Mouse (Mus musculus) midbrain, embryonic 16.5 days (tissue): ENCODE measurements around the gene Mme. TPM values are rescaled to one million over a fixed set of nuclear protein-coding genes. Genes with fewer than 3 reads are reported as not detected.

Source experiments
- ATAC-seq: fragments of 200-750 bp; cut with Nextera tagmentation; 2 replicates; pipeline ENCODE4 v1.8.0; 2017; ENCODE audit warnings: moderate TSS enrichment
- H3K27ac ChIP-seq: fragments of 300-500 bp; sonication (generic); 2 replicates; pipeline ENCODE4 v1.5.1; 2014; ENCODE audit warnings: mild to moderate bottlenecking, low read length, mixed read lengths
- H3K27me3 ChIP-seq: fragments of 300-500 bp; sonication (generic); 2 replicates; pipeline ENCODE4 v1.6.1; 2014; ENCODE audit warnings: low read depth, low read length, mixed read lengths; ENCODE audit not compliant: control insufficient read depth, insufficient read depth
- H3K36me3 ChIP-seq: fragments of 300-500 bp; sonication (generic); 2 replicates; pipeline ENCODE4 v1.6.1; 2014; ENCODE audit warnings: mild to moderate bottlenecking, low read length, moderate library complexity, mixed read lengths; ENCODE audit not compliant: control insufficient read depth, insufficient read depth
- H3K4me1 ChIP-seq: fragments of 300-500 bp; sonication (generic); 2 replicates; pipeline ENCODE4 v1.6.1; 2014; ENCODE audit warnings: mild to moderate bottlenecking, low read length, mixed read lengths; ENCODE audit not compliant: control insufficient read depth, insufficient read depth
- H3K4me2 ChIP-seq: fragments of 300-500 bp; sonication (generic); 2 replicates; pipeline ENCODE4 v1.6.1; 2014; ENCODE audit warnings: mild to moderate bottlenecking, low read length, mixed read lengths
- H3K4me3 ChIP-seq: fragments of 300-500 bp; sonication (generic); 2 replicates; pipeline ENCODE4 v1.5.1; 2014; ENCODE audit warnings: low read depth, mild to moderate bottlenecking, low read length, moderate library complexity, mixed read lengths
- H3K9ac ChIP-seq: fragments of 300-500 bp; sonication (generic); 2 replicates; pipeline ENCODE4 v1.6.1; 2014; ENCODE audit warnings: low read depth, low read length, mixed read lengths
- H3K9me3 ChIP-seq: fragments of 300-500 bp; sonication (generic); replicated peaks from 2 replicates; pipeline ENCODE4 v1.6.1; 2014; ENCODE audit warnings: mild to moderate bottlenecking, low read length, mixed read lengths; ENCODE audit not compliant: control insufficient read depth, poor library complexity, severe bottlenecking
- polyA plus RNA-seq: library from polyadenylated mRNA; unstranded; fragments of >200 nt; fragmentation: Nextera tagmentation; extraction: Ambion mirVana; gene quantifications from 2 replicates; pipeline ENCODE4 v1.2.1, GENCODE M21; 2015

The Mme gene
- polyA plus RNA-seq, 1 experiment from 2014 or later: 2.3 TPM

DNA sequence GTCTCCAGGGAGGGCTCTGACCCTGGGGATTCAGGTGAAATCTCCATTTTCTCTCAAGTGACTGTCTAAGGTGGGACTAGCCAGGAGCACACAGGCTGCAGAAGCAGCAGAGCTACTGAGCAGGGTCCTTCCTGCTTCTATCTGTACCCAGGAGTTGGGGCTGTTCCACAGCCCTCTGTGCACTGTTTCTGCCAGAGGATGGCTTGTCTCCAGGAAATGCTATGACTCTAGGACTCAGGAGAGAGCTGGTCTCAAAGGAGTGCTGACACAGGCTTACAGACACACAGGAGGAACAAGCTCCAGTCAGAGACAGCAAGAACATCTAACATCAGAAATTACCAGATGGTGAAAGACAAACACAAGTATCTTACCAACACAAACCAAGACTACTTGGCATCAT lies 176.4 kb downstream of the Mme start:
- H3K27ac ChIP-seq: no peak overlapping the region
- H3K9ac ChIP-seq: no peak overlapping the region
- H3K4me3 ChIP-seq: no peak overlapping the region
- ATAC-seq: no peak
- no peak overlapping the region for H3K4me2 ChIP-seq
- no peaks in the 10 kb centered on the region for H3K4me1 ChIP-seq
- H3K27me3 ChIP-seq: no peaks in the 10 kb centered on the region
- no peaks in the 10 kb centered on the region for H3K9me3 ChIP-seq
- H3K36me3 ChIP-seq: no peaks in the 10 kb centered on the region

DNA sequence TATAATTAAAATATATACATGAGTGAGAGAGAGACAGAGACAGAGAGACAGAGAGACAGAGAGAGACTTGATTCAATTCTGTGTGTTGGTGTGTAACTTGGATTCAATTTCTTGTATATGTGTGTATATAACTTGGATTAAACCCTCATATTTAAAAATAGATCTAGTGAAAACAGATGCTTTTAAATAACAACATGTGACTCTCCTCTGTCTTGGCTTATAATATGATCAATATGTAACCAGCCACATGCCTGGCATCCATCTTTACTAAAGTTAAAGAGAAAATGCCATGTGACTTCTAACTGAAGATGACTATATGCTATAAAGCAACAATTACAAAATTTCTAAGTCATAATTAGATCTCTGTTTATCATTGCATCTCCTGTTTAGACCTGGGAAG lies 182.2 kb downstream of the Mme start:
- Histone ChIP-seq H3K27me3 (no peaks in the 10 kb centered on the region), H3K4me2 (no peak overlapping the region), H3K9me3 (no peaks in the 10 kb centered on the region), H3K36me3 (no peaks in the 10 kb centered on the region), H3K27ac (no peak overlapping the region), H3K4me3 (no peak overlapping the region), H3K9ac (no peak overlapping the region), H3K4me1 (no peaks in the 10 kb centered on the region)
- no peak for ATAC-seq

Other genes with a start within 250 kb of the Mme start
- not detected in 2 replicates for gene Gm34302, start 242.3 kb downstream of the Mme start, polyA plus RNA-seq